Mouse (Mus musculus) brain, adult 2 months (tissue): ENCODE measurements around the gene Phlpp1.

Experiments used
- DNase-seq: peaks from one replicate; pipeline ENCODE4 v3.0.0; 2011; ENCODE audit warnings: low read depth, low spot score

Gene Phlpp1

GRCm38 (mm10) chr1:106386542-106386941 lies 215.0 kb downstream of the Phlpp1 start:
- DNase-seq = no peak

GRCm38 (mm10) chr1:106387264-106387663 lies 215.7 kb downstream of the Phlpp1 start:
- DNase-seq = peak; percentile 22

GRCm38 (mm10) chr1:106389673-106390072 lies 218.1 kb downstream of the Phlpp1 start:
- peak; percentile 86 for DNase-seq

- no peak for DNase-seq
Observed at GRCm38 (mm10) chr1:106393072-106393471, 221.5 kb downstream of the Phlpp1 start.

- no peak for DNase-seq
Observed at GRCm38 (mm10) chr1:106394678-106395077, 223.1 kb downstream of the Phlpp1 start.

- DNase-seq = peak; percentile 89
Observed at GRCm38 (mm10) chr1:106395476-106395875, 223.9 kb downstream of the Phlpp1 start.

- DNase-seq = peak; percentile 58
Observed at GRCm38 (mm10) chr1:106400900-106401634, 229.5 kb downstream of the Phlpp1 start.

GRCm38 (mm10) chr1:106403011-106403501 lies 231.5 kb downstream of the Phlpp1 start:
- peak; percentile 39 for DNase-seq

- peak; percentile 68 for DNase-seq
Observed at GRCm38 (mm10) chr1:106406852-106407251, 235.3 kb downstream of the Phlpp1 start.

- DNase-seq = peak; percentile 57
Observed at GRCm38 (mm10) chr1:106407963-106408440, 236.4 kb downstream of the Phlpp1 start.

GRCm38 (mm10) chr1:106410858-106411257 lies 239.3 kb downstream of the Phlpp1 start:
- no peak for DNase-seq

GRCm38 (mm10) chr1:106425128-106425936 lies 253.8 kb downstream of the Phlpp1 start:
- peak; percentile 73 for DNase-seq

GRCm38 (mm10) chr1:106428170-106428569 lies 256.6 kb downstream of the Phlpp1 start:
- peak; percentile 72 for DNase-seq

GRCm38 (mm10) chr1:106428580-106428979 lies 257.0 kb downstream of the Phlpp1 start:
- DNase-seq = no peak

GRCm38 (mm10) chr1:106433580-106433979 lies 262.0 kb downstream of the Phlpp1 start:
- no peak for DNase-seq
